ENCODE assay signal across 9 mouse cellular contexts in the genomic region with DNA sequence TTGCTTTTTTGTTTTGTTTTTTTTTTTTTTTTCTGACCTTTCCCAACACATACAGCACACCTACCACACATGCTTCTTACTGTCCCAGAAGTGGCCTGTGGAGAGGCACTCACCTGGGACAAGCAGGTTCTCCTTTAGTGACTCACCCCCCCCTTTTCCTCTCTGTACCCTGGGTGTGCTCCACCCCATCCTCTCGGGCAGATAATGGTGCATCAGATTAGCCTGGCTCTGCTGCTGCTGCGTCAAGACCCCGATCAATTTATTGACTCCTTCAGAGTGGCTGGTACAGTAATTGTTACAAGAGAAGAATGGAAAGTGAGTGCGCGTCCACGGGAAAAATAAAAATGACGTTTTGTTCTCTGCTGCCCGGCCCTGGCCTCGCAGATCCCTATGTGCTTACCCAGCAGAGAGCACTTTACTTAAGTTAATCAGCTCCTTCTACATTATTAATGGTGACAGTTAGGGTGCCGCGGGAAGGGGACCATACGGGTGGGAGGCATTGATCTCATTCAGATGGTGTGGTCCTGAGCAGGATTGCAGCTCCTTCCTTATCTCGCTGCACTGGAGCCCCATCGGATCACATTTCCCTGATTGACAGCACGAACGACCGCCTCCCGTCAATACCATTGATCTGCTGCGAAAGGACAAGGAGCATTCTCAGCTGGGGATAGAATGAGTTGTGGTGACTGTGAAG.
DNase-seq lines count a peak whose midpoint lies in the region; ATAC-seq lines count a peak whose summit lies in the region.
"Had no signal": no experiment of that assay in that cellular context is flagged by ENCODE, and none has a peak within 500 bp of the region (broad histone marks: within the 10 kb centered on the region; RNA-seq: fewer than 3 reads in every experiment).

No protein-coding gene starts in this region.

- peak; percentile 30 for DNase-seq in adrenal gland, postnatal 10 days
- no peak for DNase-seq in adrenal gland, adult 18-20 months (ENCODE audit: low spot score in 2 of 2)
- peak; percentile 43 for DNase-seq in neural tube, embryonic 11.5 days (ENCODE audit: low spot score)
- DNase-seq in neural tube, embryonic 10.5 days (ENCODE audit: extremely low spot score, low spot score): no peak
- DNase-seq in mesoderm, embryonic 11.5 days (ENCODE audit: low read depth, low spot score): peak; percentile 47
- no peak for DNase-seq in cerebellum, adult 11 months
- no peak for DNase-seq in cerebellum, postnatal 36 days
- DNase-seq: lung, adult 18-20 months had no signal

- no peak overlapping the region for H3K4me2 ChIP-seq in neural tube, embryonic 11.5 days (ENCODE audit: low read depth)

- H3K4me1 ChIP-seq in neural tube, embryonic 11.5 days (ENCODE audit: control insufficient read depth, insufficient read depth, low read length): peaks cover 19% of the 10 kb centered on the region

- no peaks in the 10 kb centered on the region for H3K9me3 ChIP-seq in neural tube, embryonic 11.5 days (ENCODE audit: control insufficient read depth, low read length)

- no peaks in the 10 kb centered on the region for H3K36me3 ChIP-seq in neural tube, embryonic 11.5 days (ENCODE audit: control insufficient read depth, insufficient read depth, low read length)

- ATAC-seq in neural tube, embryonic 11.5 days (ENCODE audit: insufficient read depth, low FRiP score, low TSS enrichment): peak; percentile 45; the same call in 1 of the 2 replicates
- ATAC-seq in megakaryocyte progenitor cell, adult 5-6 weeks (replicated peaks; ENCODE audit: poor library complexity): no peak

- H3K4me3 ChIP-seq in neural tube, embryonic 11.5 days (ENCODE audit: low read depth, low read length): no peak overlapping the region

- H3K9ac ChIP-seq in neural tube, embryonic 11.5 days (ENCODE audit: low read length): no peak overlapping the region

- 21% methylated on average over 19 of the region's 19 CpGs for WGBS in neural tube, embryonic 11.5 days

- 0 out of 2 replicates have a peak overlapping the region, but pooled peaks have one; percentile 44 for H3K27ac ChIP-seq in neural tube, embryonic 11.5 days (ENCODE audit: low read depth, low read length)

- no peaks in the 10 kb centered on the region for H3K27me3 ChIP-seq in neural tube, embryonic 11.5 days (ENCODE audit: control insufficient read depth, insufficient read depth, low read length)

Comparison
In these comparisons a context has a peak if more than half of its experiments do, and no peak if none do; other contexts are left out.
1. DNase-seq: peak in adrenal gland, postnatal 10 days (single experiment), neural tube, embryonic 11.5 days (single experiment) and mesoderm, embryonic 11.5 days (single experiment); none in adrenal gland, adult 18-20 months (0 of 2), neural tube, embryonic 10.5 days (single experiment), cerebellum, adult 11 months (single experiment) and cerebellum, postnatal 36 days (0 of 2).